Mouse (Mus musculus): ENCODE results near the gene Mcub.

Gene Mcub

GRCm38 (mm10) chr3:129896591-129896990, 73.4 kb downstream of the Mcub start:
- DNase-seq (ENCODE audit: low read depth, low spot score) = no peak

- no peak for DNase-seq (ENCODE audit: low read depth, low spot score)
Observed at GRCm38 (mm10) chr3:129893143-129893542, 76.9 kb downstream of the Mcub start.

- no peak for DNase-seq (ENCODE audit: low read depth, low spot score)
Observed at GRCm38 (mm10) chr3:129892003-129892402, 78.0 kb downstream of the Mcub start.

- DNase-seq (ENCODE audit: low read depth, low spot score) = no peak
Observed at GRCm38 (mm10) chr3:129887779-129888517, 82.1 kb downstream of the Mcub start.

- no peak for DNase-seq (ENCODE audit: low read depth, low spot score)
Observed at GRCm38 (mm10) chr3:129886430-129886829, 83.6 kb downstream of the Mcub start.

GRCm38 (mm10) chr3:129885577-129885976, 84.4 kb downstream of the Mcub start:
- DNase-seq (ENCODE audit: low read depth, low spot score) = no peak

- DNase-seq (ENCODE audit: low read depth, low spot score) = no peak
Observed at GRCm38 (mm10) chr3:129880925-129881593, 88.9 kb downstream of the Mcub start.

GRCm38 (mm10) chr3:129879913-129880312, 90.1 kb downstream of the Mcub start:
- DNase-seq (ENCODE audit: low read depth, low spot score) = no peak

- DNase-seq (ENCODE audit: low read depth, low spot score) = peak; percentile 30
Observed at GRCm38 (mm10) chr3:129879131-129879757, 90.8 kb downstream of the Mcub start.

- DNase-seq (ENCODE audit: low read depth, low spot score) = peak; percentile 88
Observed at GRCm38 (mm10) chr3:129878405-129879021, 91.5 kb downstream of the Mcub start, which contains the start of gene Pla2g12a. Pla2g12a (plus strand) TSS chr3:129878606.

- no peak for DNase-seq (ENCODE audit: low read depth, low spot score)
Observed at GRCm38 (mm10) chr3:129877327-129877726, 92.7 kb downstream of the Mcub start.

All from embryo, embryonic 11.5 days (tissue).